8 mouse cellular contexts compared by ENCODE assay signal in genomic region chr13:112926796-112927195, GRCm38 (mm10). TPM values are rescaled to one million over a fixed set of nuclear protein-coding genes. Genes with fewer than 3 reads are reported as not detected.
A peak's percentile ranks its signal among the peaks of the same experiment; 100 is the strongest.
DNase-seq lines count a peak whose midpoint lies in the region; ATAC-seq lines count a peak whose summit lies in the region.

No protein-coding gene starts in this region.

- ATAC-seq in megakaryocyte progenitor cell, adult 5-6 weeks (replicated peaks; ENCODE audit: poor library complexity) = peak; percentile 49

- peak; percentile 31 for DNase-seq in urinary bladder, postnatal 14 days (ENCODE audit: low spot score)
- DNase-seq in urinary bladder, postnatal 10 days (ENCODE audit: low spot score) = no peak
- DNase-seq in cerebellum, adult 18-20 months = peak; percentile 32 to 50
- peak; percentile 7 for DNase-seq in gastrocnemius, postnatal 25 days
- DNase-seq in kidney, postnatal 10 days = peak; percentile 53
- peak; percentile 54 for DNase-seq in testis, postnatal 10 days (ENCODE audit: low spot score)
- DNase-seq in ovary, postnatal 10 days (ENCODE audit: low spot score) = no peak

RNA-seq across cellular contexts. Expression of gene Mtrex, which starts 0.4 kb away (rescaled TPM):
- total RNA-seq in gastrocnemius, postnatal 25 days (2021) = 10 to 100 TPM; 24.3 to 24.8 TPM
- 77.2 and 85.6 TPM in 2 replicates for total RNA-seq in megakaryocyte progenitor cell, adult 5-6 weeks (2015)
- total RNA-seq in megakaryocyte progenitor cell, adult 5-6 weeks (2017) = 69.9 and 87.9 TPM in 2 replicates

RNA-seq across cellular contexts. Expression of gene Dhx29, which starts 0.5 kb away (rescaled TPM):
- total RNA-seq in gastrocnemius, postnatal 25 days (2021) = 10 to 100 TPM; 11.0 to 12.0 TPM
- total RNA-seq in megakaryocyte progenitor cell, adult 5-6 weeks (2015) = 16.7 and 22.3 TPM in 2 replicates
- 27.2 and 29.8 TPM in 2 replicates for total RNA-seq in megakaryocyte progenitor cell, adult 5-6 weeks (2017)

Comparison
In these comparisons a context has a peak if more than half of its experiments do, and no peak if none do; other contexts are left out.
1. DNase-seq: peak in urinary bladder, postnatal 14 days (single experiment), cerebellum, adult 18-20 months (2 of 2), gastrocnemius, postnatal 25 days (single experiment), kidney, postnatal 10 days (single experiment) and testis, postnatal 10 days (single experiment); none in urinary bladder, postnatal 10 days (single experiment) and ovary, postnatal 10 days (single experiment).